Mouse (Mus musculus) layer of hippocampus, adult 11-12 months (tissue): ENCODE data around the gene Fadd.

Experiments
- DNase-seq: peaks from one replicate; pipeline ENCODE4 v3.0.0; 2022; ENCODE audit warnings: low spot score

Fadd gene

DNA sequence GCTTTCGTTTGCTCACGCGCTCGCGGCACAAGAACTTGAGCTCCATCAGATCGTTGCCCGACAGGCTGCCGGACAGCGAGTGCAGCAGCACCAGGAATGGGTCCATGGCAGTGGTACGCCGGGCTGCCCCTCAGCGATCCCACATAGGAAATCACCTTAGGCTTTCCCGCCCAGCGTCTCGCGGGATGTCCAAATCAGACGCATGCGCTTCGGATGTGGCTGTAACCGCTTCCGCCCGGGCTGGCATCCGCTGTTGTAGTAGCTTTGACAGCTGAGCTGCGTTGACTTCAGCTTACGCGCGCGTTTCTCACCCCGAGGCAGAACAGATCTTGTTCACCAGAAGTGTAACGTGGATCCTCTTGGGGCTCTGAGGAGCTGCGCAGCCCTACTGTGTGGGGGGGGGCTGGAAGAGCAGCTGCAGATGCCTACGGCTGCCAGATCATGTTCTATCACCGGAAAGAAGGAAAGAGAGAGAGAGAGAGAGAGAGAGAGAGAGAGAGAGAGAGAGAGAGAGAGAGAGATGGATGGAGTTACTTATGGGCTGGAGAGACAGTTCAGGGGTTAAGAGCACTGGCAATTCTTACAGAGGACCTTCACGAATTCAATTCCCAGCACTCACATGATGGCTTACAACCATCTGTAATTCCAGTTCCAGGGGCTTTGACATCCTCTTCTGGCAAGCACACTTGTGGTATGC is at the start of gene Fadd:
Gene Fadd (minus strand): TSS at position 180 of the 697 bp plus-strand sequence.
- DNase-seq = peak; percentile 95

DNA sequence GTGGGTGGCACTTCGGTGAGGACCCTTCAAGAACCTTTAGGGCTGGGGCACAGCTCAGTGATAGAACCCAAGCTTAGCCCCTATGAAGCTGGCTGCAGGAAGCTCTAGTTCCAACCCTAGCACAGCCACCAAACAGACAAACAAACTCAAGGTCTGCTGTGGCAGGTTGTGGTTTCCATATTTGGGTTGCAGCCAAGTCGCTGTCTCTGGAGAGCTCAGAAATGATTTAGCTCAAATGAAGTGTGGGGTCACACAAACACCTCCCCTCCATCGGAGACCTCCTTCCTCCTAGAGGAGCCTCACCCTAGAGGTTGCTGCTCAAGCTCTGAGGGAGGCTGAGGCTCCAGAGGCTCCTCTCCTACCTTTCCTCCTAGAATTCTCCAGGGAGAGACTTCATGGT is 48.4 kb upstream of the Fadd start:
- DNase-seq = no peak

DNA sequence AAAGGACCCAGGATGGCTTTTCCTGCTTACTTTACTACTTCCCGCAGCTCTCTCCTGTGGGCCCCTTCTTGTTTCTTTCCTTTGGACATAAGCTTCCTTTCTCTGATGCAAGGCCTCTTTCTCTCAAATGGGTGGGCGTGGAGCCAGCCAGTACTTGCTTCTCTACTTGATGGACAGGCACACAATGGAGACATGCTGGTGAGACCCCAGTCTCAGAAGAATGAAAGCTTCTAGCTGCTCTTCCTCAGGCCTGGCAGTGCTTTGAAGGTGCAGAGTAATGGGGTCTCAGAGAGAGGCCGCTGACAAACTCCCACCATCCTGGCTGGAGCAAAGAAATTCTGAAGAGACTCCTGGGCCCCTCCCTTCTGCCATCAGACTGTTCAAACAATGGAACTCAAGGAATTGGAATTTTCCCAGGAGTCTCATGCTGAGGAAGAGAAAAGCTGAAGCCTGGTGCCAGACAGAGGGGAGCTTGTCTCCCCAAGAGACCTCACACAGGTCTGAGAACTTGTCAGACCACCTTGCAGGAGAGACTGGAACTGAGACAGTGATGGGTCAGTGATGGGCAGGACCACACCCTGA is 46.2 kb upstream of the Fadd start:
- DNase-seq = no peak

DNA sequence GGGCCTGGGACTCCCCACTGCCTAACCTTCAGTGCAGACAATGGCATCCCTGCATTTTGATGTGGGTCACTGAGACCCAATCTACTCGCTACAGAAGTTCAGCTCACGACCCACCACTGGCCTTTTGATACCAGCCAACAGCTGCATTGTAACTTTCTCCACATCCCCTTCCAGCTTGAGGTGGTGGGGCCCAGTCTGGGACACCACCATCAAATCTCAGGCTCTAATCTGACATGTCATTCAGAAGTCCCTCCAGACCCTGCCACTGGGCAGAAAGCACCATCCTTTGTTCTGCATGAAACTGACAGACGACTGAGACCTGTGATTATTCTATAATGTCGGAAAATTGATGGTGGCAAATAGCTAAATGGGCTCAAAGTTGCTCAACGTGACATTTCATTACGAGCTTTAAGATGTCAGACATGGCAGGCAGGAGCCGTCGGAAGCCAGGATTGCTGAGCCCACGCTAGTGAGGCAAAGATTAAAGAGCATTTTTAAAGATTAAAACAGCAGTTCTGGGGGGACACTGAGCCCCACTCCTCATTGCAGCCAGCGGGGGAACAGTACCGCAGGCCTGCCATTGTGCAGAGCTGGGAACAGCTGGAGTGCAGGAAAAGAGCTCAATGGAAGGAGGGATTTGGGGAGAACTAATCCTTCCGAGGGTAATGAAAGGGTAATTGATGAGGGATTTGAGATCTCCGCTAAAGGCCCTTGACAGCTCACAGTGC is 45.5 kb upstream of the Fadd start:
- no peak for DNase-seq

DNA sequence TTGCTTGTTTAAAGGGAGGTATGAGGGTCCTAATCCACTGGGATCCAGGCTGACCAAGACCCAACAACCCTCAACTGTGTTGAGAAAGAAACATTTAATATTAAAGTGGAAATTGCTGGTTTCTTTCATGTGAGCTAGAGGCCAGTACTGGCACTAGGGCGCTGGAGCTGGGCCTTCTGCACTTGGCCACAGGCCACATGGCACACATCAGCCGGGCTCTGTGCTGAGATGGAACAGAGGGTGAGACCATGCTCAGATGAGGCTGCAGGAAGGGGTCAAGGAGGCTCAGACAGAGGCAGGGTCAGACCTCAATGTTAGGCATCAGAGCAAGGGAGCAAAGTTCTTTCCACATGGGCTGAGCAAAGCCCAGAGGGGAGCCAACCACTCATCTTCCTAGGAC is 43.8 kb upstream of the Fadd start:
- peak; percentile 12 for DNase-seq

DNA sequence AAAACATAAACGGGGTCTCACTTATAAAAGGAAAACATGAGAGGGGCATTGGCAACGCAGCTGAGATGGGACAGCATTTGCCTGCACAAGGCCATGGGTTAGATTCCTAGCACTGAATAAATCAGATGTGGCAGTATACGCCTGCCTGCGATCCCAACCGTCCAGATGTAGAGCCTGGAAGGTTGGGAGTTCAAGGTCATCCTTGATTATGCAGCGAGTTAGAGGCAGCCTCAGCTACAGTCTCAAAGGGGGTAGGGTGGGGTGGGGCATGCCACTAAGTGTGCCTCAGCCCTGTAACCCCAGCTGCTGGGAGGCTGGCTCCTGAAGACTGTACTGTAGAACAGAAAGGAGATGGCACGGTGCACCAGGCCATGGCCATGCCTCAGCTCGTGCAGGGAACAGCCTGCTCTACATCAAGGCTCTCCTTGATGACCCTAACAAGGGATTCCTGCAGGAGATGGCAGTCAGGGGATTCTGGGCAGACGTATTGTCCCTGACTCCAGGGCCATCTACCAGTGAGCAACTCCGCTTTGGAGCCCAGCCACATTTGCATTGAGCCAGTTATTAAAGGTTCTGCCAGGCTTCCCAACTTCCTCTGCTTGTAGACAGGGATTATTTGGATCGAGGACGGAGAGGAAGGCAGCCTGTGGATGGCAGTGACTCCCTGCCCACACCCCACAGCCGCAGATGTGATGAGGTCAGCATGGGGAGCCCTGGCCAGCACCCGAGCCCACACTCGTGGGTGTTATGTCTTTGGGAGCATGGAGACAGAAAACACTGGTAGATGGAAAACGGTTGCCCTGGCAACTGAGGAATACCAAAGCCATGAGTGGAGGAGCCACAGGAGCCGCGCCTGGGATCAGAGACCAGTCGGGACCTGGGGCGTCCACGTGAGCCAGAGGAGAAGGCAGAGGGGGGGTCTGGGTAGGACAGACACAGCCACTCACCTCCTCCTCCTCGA is 38.7 kb upstream of the Fadd start:
- peak; percentile 41 for DNase-seq

DNA sequence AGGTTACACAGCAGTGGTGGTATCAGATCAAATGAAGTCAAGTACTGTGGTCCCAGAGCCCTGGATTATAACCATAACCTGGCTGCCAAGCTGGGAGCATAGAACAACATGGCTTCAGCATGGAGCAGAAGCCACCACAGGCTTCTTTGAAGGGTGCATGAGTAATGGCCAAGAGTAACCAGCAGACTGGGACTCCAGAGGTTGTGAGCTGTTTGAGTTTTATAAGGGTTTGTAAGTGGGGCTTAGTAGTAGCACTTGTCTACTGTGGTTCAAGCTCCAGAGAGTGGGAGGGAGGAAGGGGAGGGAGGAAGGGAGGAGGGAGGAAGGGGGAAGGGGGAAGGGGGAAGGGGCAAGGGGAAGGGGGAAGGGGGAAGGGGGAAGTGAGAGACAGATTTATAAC is 38.1 kb upstream of the Fadd start:
- no peak for DNase-seq

DNA sequence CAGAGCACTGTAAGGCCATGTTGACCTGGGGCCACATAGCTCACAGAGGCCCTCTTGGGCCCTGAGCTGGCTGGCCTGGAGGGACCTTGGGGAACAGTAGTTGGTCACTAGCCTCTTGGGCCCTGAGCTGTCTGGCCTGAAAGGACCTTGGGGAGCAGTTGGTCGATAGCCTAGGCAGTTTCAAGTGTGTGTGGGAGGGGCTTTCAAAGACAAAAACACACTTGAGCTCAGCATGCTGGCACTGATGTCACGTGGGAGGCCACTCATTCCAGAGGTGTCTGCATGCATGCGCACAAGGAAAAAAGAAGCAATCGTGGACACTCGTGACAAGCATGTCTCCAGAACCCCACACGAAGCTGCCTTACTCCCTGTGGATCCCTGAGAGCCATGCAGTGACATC is 33.1 kb upstream of the Fadd start:
- DNase-seq = no peak

DNA sequence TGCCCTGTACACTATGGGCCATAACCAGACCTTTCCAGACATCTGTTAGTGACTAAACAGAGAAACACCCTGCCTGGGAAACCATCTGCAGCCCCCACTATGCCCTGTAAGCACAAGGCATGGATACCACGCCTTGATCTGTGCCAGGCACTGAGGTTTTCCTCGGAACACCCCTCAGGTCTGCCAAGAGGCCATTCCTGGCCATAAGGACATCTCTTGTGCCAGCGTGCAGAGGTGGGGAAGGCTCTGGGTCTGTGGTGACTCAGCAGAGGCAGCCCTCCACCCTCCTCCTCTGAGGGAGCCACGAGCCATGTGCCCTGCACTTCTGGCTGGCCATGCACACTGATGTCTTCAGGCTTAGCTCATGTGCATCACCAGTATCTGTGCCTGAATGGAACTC is 30.6 kb upstream of the Fadd start:
- no peak for DNase-seq

DNA sequence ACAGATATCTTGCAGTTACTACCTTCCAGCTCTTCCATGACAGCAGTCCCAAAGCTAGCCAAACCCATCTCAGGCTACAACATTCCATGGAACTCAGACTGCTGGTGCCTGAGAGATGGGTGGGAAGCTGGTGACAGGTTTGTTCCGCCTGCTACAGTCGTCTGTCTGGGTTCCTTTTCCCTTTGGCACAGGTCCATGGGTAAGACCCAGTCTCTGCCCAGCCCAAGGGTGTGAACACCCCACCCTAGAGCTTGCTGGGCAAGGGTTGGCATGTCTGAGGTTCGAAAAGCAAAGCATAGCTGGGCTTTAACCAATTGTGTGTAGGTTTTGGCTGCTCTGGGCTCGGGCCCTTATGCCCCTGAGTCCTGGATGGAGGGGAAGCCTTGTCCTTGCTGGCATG is 30.1 kb upstream of the Fadd start:
- DNase-seq = no peak

DNA sequence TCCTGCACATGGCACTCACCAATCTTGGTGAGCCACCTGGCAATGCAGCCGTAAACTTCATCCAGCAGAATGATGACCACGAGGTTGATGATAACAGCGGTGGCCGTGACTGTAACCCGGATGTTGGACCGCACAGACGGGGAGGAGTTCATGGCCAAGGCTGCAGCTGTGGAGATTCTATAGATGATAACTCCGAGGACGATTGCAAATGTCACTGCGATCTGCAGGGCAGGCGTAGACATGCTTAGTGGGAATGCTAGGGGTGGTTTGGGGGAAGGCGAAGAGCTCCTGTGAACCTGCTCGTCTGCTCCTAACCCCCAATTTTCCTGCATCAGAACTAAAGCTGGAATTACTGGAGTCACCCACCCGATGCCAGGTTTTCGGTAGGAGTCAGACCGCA is 29.3 kb upstream of the Fadd start:
- no peak for DNase-seq

DNA sequence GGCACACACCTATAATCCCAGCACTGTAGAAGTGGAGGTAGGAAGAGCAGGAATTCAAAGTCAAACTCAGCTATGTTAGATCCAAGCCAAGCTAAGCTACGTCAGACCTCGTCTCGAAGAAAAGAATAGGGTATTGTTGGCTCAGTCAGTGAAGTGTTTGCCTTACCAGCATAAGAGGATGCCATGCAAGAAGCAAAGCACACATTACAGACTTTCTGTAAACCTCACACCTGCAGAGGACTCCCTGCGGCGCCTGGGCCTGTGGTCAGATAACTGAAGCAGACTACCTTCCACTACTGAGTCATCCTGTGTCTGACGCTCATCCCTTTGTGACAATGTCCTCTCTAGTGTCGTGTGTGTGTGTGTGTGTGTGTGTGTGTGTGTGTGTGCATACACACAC is 27.3 kb upstream of the Fadd start:
- DNase-seq = no peak

DNA sequence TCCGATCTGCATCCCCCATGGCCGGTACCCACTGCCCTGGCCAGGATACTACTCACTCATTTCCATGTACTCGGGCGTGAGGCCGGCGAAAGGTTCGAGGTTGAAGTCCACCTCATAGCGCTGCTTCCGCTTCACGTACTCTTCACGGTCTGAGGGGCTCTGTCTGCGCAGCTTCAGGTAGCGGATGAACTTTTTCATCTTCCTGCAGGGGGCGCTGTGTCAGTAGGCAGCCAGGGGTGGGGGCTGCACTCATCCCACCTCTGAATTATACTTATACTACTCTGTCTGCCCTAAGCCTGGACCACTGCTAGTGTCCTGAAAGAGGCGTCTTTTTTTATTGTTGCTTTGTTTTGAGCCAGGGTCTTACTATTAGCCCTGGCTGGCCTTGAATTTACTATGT is 25.6 kb upstream of the Fadd start:
- no peak for DNase-seq

DNA sequence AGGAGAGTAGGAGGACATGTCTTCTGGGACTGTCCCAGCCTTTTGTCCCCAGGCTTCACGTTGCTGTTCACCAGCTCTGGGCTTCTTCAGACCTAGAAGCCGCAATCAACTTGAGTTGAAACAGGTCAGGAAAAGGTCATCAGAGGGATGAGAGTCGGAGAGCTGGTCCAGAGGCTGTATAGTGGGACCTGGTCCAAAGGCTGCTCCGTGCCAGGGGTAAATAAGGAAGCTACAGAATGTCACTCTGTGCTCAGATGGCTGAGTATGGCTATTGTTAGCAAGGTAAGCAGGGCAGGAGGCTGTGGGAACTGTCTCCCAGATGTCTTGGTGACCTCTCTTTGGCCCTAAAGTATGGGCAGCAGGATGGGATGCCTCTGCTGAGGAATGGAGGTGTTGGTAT is 22.5 kb upstream of the Fadd start:
- DNase-seq = no peak

DNA sequence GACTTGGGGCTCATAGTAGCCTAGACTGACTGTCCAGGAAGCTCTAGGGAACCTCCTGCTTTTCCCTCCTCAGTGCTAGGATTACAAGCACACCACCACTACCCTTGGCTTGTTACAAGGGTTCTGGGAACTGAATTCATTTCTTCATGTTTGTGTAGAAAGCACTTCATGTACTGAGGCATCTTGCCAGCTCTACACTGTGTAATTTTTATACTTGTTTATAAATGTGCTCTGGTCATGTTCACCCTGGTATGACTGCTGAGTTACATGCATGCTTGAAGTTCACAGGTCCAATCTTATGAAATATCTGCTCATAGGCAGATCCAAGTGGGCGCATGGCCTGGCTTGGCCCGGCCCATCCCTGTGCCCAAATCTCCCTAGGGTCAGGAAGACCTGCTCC is 22.0 kb upstream of the Fadd start:
- no peak for DNase-seq

DNA sequence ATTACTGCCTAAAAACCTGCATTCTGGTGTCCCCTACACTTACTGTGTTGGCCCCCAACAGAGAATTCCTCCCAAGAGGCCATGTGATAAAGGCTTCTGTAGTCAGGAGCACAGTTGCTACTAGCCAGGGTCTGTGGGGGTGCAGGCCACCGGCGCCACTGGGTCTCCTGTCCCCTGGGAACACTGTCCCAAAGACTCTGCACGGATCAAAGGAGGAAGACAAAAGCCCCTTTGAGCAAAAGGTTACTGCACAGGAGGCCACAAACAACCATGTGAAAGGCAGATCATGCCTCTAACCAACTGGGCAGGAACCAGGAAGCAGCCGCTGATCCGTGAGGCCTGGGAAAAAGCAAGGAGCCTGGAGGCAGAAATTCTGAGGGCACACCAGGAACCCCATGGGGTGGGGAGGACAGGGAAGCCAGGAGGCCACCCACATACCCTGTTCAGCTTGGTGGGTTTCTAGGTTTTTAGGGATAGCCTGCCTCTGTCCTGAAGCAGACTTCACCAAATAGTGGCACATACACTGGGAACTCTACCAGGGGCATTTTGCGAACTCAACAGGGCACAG is 18.2 kb upstream of the Fadd start:
- no peak for DNase-seq

DNA sequence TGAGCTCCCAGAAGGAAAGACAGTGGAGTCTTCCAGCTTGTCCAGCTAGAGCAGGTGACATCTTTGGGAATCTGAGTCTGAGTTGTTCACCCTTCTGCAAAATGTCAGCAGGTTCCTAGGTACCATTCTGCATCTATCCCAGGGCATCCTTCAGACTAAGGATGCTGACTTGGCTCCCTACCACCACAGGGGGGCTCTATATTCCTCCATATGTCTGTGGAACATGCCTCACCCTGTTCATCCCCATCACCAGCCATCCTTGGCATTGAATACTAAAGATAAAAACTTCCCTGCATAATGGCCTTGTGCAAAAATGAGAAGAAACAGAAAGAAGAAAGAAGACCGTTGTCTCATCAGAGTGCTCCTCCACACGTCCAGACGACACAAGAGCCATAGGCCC is 7.2 kb upstream of the Fadd start:
- DNase-seq = no peak

DNA sequence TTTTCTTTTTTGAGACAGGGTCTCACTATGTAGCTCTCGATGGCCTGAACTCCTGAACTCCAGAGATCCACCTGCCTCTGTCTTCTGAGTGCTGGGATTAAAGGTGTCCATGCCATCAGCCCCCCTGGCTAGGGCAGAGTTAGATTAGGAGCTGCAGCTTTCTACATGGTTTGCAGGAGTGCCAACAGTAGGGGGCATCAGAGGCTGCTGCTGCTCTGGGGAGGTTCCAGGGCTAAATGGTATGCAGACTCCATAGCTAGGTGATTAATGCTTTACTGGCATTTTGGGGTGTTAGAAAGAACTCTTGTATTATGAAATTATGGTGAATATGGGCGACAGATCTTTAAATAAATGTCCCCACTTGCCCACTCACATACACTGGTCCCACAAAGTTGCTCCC is 5.0 kb upstream of the Fadd start:
- DNase-seq = peak; percentile 62

DNA sequence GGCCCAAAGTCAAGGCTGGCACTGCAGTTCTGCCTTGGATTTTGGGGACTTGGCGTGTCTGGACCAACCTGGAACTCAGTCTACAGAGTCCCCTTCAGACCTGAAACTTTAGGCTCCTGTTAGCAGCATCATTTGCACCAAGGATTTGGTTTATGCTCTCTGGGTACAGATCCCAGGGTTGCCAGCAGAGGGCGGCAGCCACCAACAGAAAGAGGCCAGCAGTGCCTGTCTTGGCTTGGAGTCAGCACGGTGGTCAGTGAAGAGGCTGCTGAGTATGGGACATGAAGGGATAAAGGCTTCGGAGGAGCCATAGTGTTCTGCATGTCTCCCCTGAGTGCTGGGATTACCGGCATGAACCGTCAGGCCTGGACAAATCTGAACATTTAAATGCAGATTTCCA is 3.4 kb upstream of the Fadd start:
- peak; percentile 71 for DNase-seq

DNA sequence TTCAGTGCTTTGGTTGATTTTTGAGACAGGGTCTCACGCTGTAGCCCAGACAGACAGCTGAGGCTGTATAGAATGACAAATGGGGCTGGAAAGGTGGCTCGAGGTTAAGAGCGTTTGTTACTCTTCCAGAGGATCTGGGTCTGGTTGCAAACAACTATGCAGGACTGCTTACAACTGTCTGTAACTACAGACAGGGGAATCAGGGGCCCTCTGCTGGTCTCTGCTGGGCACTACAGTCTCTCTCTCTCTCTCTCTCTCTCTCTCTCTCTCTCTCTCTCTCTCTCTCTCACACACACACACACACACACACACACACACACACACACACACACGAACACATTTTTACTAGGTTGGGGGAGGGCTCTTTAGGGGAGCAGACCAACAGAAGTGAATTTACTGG is 1.4 kb upstream of the Fadd start:
- no peak for DNase-seq

DNA sequence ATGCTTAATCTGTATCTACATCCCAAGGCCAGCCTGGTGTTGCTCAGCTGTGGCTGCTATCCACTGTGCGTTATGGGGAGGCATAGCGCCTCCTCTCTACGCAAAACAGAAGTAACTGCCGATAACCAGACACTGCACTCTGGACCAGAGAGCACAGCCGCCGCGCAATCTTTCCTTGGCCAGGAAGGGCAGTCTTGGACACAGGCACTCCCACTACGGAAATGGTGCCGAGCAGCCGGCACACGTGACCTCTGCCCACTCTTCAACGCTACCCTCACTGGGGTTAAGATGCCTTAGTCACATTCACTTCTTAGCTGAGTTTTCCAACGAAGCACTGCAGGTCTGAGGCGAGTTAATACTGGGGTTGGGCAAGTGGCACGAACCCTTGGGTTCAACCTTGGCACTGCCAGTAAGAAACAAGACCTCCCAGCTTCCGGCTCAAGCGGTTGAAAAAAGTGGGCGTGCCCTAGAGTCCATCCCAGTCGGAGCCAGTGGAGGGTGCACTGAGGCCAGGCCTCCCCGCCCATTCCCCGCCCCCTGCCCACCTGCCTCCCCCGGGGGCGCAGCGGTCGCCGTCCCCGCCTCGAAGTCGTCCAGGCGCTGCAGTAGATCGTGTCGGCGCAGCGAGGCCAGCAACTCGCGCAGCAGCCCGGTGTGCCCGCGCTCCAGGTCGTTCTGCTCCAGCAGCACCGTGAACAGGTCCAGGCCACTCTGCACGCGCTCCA is 542 bp downstream of the Fadd start:
- peak; percentile 68 for DNase-seq
